Mouse (Mus musculus) heart, embryonic 12.5 days (tissue): ENCODE data around the gene Ccdc36. TPM values are rescaled to one million over a fixed set of nuclear protein-coding genes. Genes with fewer than 3 reads are reported as not detected.
A peak's percentile ranks its signal among the peaks of the same experiment; 100 is the strongest.

Experiments used
- ATAC-seq: fragments of 200-750 bp; cut with Nextera tagmentation; 2 replicates; pipeline ENCODE4 v1.8.0; 2017; ENCODE audit warnings: moderate TSS enrichment, moderate library complexity; ENCODE audit not compliant: insufficient number of reproducible peaks, low FRiP score
- H3K27ac ChIP-seq: fragments of 300-500 bp; sonication (generic); 2 replicates; pipeline ENCODE4 v1.5.1; 2016; ENCODE audit warnings: mild to moderate bottlenecking, moderate library complexity; ENCODE audit not compliant: poor library complexity, severe bottlenecking
- H3K27me3 ChIP-seq: fragments of 300-500 bp; sonication (generic); replicated peaks from 2 replicates; pipeline ENCODE4 v1.6.1; 2016; ENCODE audit warnings: mild to moderate bottlenecking, moderate library complexity
- H3K36me3 ChIP-seq: fragments of 300-500 bp; sonication (generic); 2 replicates; pipeline ENCODE4 v1.6.1; 2016; ENCODE audit warnings: mild to moderate bottlenecking, moderate library complexity
- H3K4me1 ChIP-seq: fragments of 300-500 bp; sonication (generic); replicated peaks from 2 replicates; pipeline ENCODE4 v1.6.1; 2016; ENCODE audit warnings: mild to moderate bottlenecking
- H3K4me2 ChIP-seq: fragments of 300-500 bp; sonication (generic); 2 replicates; pipeline ENCODE4 v1.6.1; 2016; ENCODE audit warnings: mild to moderate bottlenecking, moderate library complexity
- H3K4me3 ChIP-seq: fragments of 300-500 bp; sonication (generic); 2 replicates; pipeline ENCODE4 v1.5.1; 2016; ENCODE audit warnings: mild to moderate bottlenecking
- H3K9ac ChIP-seq: fragments of 300-500 bp; sonication (generic); 2 replicates; pipeline ENCODE4 v1.6.1; 2016; ENCODE audit warnings: mild to moderate bottlenecking, moderate library complexity
- H3K9me3 ChIP-seq: fragments of 300-500 bp; sonication (generic); replicated peaks from 2 replicates; pipeline ENCODE4 v1.6.1; 2016; ENCODE audit warnings: mild to moderate bottlenecking, moderate library complexity
- WGBS: fragments of 180-500 bp; shearing (Covaris S2); methylation state at CpG from one replicate; pipeline ENCODE4 v1.1.7; 2016; 5-methylcytosine and 5-hydroxymethylcytosine counted together
- polyA plus RNA-seq: library from polyadenylated mRNA; unstranded; fragments of >200 nt; fragmentation: Nextera tagmentation; extraction: Ambion mirVana; gene quantifications from 2 replicates; pipeline ENCODE4 v1.2.1, GENCODE M21; 2016

The Ccdc36 gene
- polyA plus RNA-seq, 1 experiment from 2014 or later: 1.0 TPM

DNA sequence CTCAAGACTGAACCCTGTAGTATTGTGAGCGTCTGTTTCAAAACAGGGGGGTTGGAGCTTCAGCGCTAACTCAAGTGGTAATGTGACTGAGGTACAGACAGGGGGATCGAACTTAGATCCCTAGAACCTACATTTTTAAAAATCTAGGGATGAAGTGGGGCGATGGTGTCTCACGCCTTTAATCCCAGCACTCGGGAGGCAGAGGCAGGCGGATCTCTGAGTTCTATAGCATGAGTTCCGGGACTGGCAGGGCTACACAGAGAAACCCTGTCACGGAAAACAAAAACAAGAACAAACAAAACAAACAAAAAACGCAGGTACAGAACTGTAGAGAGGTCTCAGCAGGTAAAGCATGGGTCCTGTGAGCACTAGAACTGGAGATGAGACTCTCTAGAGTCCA, 28.7 kb upstream of the Ccdc36 start:
- H3K27me3 ChIP-seq: no peaks in the 10 kb centered on the region; the same call in 1 of the 2 replicates

DNA sequence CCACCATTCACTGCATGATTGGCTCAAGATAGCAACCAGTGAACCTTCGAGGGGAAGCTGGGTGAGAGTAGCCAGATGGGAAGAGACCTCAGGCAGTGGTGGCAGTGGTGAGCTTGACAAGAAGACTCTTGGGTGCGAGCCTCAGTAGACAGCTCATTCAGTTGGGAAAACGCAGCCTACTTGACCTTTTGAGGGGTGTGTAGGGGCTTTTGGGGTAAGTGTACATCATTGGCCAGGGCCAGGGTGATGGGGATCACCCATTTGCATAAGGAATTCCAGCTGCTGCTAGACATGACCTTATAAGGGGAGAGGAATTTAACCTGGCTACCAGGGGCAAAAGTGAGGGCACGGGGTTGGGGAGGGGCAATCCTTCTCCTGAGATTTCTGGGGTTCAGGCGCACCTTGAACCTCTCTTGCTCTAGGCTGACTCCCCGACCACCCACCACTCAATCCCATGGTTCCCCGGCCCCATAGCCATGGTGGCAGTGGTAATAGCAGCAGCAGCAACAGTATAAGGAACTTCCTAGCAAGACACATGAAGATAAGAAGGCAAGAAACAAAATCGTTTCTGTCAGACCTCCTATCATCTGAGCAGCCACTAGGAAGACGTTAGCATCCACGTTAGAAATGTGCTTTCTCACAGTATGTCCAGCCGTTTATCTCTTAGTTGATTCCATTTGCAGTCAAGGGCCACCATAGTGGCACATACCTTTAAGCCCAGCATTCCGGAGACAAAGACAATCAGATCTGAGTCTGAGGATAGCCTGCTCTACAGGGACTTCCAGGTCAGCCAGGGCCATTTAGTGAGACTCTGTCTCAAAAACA, 27.7 kb upstream of the Ccdc36 start:
- Histone ChIP-seq H3K4me2 (no peak overlapping the region), H3K36me3 (no peaks in the 10 kb centered on the region), H3K9ac (no peak overlapping the region), H3K27me3 (no peaks in the 10 kb centered on the region; the same call in 1 of the 2 replicates), H3K27ac (no peak overlapping the region), H3K9me3 (no peaks in the 10 kb centered on the region), H3K4me1 (peaks cover 21% of the 10 kb centered on the region), H3K4me3 (no peak overlapping the region)
- no peak for ATAC-seq
- WGBS: 57% methylated on average over 12 of the region's 12 CpGs

More for the DNA sequence above, 28.7 kb upstream of the Ccdc36 start:
- Histone ChIP-seq H3K4me3 (no peak overlapping the region), H3K27ac (no peak overlapping the region), H3K4me2 (no peak overlapping the region), H3K36me3 (no peaks in the 10 kb centered on the region; the same call in 1 of the 2 replicates), H3K9me3 (no peaks in the 10 kb centered on the region), H3K9ac (no peak overlapping the region), H3K4me1 (peaks cover 21% of the 10 kb centered on the region)
- 81% methylated on average over 10 of the region's 10 CpGs for WGBS
- ATAC-seq: no peak

DNA sequence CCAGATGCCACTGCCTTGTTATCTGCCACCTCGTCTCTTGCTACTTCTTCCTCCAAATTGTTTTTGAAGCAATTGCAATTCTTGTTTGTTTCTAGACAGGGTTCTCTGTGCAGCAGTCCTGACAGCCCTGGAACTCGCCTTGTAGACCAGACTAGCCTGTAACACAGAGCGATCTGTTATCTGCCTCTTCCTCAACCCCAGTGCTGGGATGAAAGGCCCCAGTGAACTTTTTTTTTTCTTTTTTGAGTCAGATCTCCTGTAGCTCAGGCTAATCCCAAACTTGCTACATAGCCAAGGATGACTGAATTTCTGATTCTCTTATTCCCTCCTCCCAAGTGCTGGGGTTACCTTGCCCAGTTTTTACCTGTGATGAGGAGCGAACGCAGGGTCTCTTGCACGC, 26.1 kb upstream of the Ccdc36 start:
- H3K4me2 ChIP-seq: no peak overlapping the region
- no peak overlapping the region for H3K27ac ChIP-seq
- no peak overlapping the region for H3K9ac ChIP-seq
- no peak for ATAC-seq
- no peaks in the 10 kb centered on the region for H3K36me3 ChIP-seq
- no peaks in the 10 kb centered on the region for H3K9me3 ChIP-seq
- H3K4me3 ChIP-seq: no peak overlapping the region
- 83% methylated on average over 6 of the region's 6 CpGs for WGBS
- peaks cover 35% of the 10 kb centered on the region for H3K4me1 ChIP-seq
- H3K27me3 ChIP-seq: no peaks in the 10 kb centered on the region; the same call in 1 of the 2 replicates

DNA sequence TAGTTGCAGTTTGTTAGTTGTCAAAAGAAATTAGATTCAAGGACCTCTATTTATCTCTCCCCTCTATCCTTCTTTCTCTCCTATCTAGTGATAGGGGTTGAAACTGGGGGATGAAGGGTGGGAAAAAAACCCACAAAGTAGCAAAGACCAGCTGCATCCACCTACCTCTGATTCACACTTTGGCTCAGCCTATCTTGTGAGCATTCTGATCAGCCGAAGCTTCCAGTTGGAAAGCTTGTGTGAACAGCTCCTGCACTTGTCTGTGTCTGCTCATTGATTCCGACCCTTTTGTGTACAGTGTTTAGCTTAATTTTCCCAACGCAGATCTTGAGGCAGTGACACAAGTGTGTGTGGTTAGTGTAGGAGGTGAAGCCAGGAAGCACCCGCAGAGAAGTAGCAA, 25.2 kb upstream of the Ccdc36 start:
- Histone ChIP-seq H3K9ac (peak overlapping the region; percentile 84; the same call in 1 of the 2 replicates), H3K4me3 (no peak overlapping the region), H3K9me3 (no peaks in the 10 kb centered on the region), H3K36me3 (peaks cover 7% of the 10 kb centered on the region), H3K4me2 (no peak overlapping the region), H3K27me3 (no peaks in the 10 kb centered on the region; the same call in 1 of the 2 replicates), H3K4me1 (peaks cover 45% of the 10 kb centered on the region), H3K27ac (no peak overlapping the region; the same call in 1 of the 2 replicates)
- ATAC-seq: no peak
- 76% methylated on average over 4 of the region's 4 CpGs for WGBS

DNA sequence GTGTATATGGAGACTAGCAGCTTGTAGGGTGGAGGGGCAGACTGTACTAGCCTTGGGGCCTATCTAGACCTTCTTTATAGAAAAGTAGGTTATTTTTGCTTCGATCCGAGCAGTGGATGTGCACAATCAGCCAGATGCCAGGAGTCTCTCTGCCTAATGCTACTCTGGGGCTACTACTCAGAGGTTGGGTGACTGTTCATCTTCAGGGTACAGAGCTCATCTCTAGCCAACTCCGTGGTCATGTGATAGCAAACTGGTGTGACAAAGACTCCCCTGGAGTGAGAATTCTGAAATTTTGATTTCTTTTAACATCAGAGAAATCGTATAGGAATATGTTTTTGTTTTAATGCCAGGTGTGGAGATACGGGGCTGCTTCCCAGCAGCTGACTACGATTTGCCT, 24.6 kb upstream of the Ccdc36 start:
- Histone ChIP-seq H3K4me3 (peak overlapping the region; percentile 67), H3K36me3 (peaks cover 13% of the 10 kb centered on the region), H3K27me3 (no peaks in the 10 kb centered on the region), H3K9me3 (no peaks in the 10 kb centered on the region), H3K4me1 (peaks cover 50% of the 10 kb centered on the region), H3K27ac (peak overlapping the region; percentile 97), H3K9ac (peak overlapping the region; percentile 84), H3K4me2 (peak overlapping the region; percentile 84)
- WGBS: 36% methylated on average over 6 of the region's 6 CpGs
- no peak for ATAC-seq

DNA sequence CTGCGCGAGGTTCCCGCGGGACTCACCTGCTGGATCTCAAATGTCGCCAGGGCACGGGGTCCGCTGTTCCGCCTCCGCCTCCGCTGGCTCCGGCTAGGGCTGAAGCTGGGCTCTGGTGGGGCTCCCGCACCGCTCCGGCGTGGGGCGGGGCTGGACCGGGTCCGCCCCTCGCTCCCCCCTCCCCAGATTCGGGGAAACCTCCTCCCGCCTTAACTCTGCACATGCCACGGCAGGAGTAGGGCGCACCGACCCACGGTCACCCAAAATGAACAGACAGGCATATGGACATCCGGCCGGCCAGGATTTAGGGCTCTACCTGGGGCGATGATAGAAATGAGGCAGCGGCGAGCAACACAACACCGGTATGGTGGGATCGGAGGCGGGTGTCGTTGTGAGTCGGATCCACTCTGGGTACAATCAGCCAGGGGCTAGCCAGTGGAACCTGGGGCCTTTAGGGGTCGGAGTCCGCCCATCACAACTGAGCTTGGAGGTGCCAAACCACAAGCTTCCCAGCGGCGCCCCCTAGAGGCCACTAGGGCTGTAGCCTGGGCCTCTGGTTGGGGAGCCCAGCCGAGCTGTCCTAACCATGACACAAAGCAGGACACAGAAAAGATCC, 24.1 kb upstream of the Ccdc36 start:
- Histone ChIP-seq H3K27ac (peak overlapping the region; percentile 97), H3K27me3 (no peaks in the 10 kb centered on the region), H3K36me3 (peaks cover 18% of the 10 kb centered on the region), H3K4me1 (peaks cover 50% of the 10 kb centered on the region), H3K4me3 (peak overlapping the region; percentile 67), H3K9me3 (no peaks in the 10 kb centered on the region), H3K9ac (peak overlapping the region; percentile 84), H3K4me2 (peak overlapping the region; percentile 84)
- under 1% methylated on average over 40 of the region's 40 CpGs for WGBS
- peak; percentile 81 for ATAC-seq

DNA sequence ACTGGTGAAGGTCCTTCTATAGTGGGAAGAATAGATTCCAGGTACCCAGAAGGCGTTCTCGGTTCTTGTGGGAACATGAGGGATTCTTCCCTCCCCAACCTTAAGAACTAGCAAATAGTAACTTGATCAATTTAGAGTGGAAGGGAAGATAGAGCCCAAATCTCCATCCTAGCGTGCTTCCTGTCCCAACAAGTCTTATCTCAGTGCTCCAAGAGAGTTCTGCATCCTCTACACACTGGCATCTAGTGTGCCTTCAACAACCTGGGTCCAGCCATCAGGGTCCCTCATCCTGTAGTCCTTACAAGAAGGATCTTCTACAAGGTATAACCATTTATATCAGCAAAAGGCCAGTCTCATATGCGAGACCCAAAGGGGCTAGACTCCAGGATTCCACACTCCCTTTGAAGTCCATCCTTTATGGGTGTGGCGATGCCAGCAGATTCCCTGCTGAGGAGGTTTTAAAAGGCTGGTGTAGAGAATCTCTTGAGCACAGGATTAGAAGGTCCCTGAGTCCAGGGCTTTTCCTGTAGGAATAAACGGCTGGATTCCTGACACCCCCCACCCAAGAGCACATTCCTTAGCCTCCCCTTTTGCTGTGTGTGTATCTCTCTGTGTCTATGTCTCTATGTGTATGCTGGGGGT, 23.4 kb upstream of the Ccdc36 start:
- Histone ChIP-seq H3K36me3 (peaks cover 19% of the 10 kb centered on the region), H3K9ac (peak overlapping the region; percentile 84), H3K4me1 (peaks cover 50% of the 10 kb centered on the region), H3K9me3 (no peaks in the 10 kb centered on the region), H3K4me3 (peak overlapping the region; percentile 67), H3K27ac (peak overlapping the region; percentile 97), H3K4me2 (peak overlapping the region; percentile 84), H3K27me3 (no peaks in the 10 kb centered on the region)
- no peak for ATAC-seq
- WGBS: 33% methylated on average over 6 of the region's 6 CpGs

DNA sequence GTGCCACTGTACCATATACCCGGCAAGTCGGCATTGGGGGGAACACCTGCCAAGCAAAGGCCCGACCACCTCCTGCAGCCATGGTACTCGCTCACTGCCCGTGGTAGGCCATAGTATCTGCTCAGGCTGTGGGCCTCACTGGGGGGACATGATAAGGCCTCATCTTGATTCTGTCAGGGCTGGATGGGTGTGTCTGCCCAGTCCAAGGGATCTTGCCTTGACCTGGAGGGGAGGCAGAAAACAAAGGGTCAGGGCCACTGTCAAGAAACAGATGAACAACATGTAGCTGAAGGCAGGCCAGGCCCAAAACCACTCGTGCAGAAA, 22.8 kb upstream of the Ccdc36 start:
- Histone ChIP-seq H3K4me2 (peak overlapping the region; percentile 84), H3K9me3 (no peaks in the 10 kb centered on the region), H3K9ac (peak overlapping the region; percentile 84), H3K36me3 (peaks cover 19% of the 10 kb centered on the region), H3K27ac (peak overlapping the region; percentile 97), H3K27me3 (no peaks in the 10 kb centered on the region), H3K4me3 (peak overlapping the region; percentile 67), H3K4me1 (peaks cover 50% of the 10 kb centered on the region)
- 54% methylated on average over 6 of the region's 6 CpGs for WGBS
- ATAC-seq: no peak

DNA sequence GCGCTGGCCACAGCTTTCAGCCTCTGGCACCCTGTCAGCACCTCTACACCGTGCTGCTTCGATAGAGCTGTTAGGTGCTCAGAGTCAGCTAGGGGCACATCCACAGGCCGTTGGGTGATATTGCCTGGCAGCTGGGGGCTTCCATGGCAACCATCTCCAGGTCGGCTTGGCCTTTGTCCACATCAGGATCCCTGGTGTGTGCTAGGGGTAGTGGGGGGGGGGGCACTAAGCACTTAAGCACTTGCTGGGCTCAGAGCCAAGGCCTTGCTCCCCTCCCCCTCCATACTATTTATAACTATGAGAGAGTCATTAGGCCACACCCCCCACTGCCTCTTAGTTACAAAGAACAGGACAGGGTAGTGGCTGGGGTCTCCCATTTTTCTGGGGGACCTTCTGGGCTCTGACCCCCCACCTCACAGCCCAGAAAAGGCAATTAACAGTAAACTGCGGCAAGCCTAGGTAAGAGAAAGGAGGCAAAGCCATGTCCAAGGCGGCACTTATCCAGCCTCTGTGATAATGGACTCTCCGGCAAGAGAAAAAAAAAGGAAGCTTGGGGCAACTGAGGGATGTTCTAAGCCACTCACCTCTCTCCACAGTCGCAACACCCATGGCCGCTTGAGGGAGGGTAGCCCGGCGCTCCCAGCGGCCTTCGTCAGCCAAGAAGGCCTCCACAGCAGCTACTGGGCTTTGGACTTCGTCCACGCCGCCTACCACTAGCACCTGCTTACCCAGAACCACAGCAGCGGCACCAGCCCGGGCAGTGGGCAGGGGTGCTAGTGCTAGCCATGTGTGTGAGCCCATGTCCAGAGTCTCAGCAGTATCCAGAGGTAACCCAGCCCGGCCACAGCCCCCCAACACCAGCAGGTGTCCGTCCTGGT, 22.2 kb upstream of the Ccdc36 start:
- Histone ChIP-seq H3K4me3 (peak overlapping the region; percentile 67), H3K4me2 (peak overlapping the region; percentile 84), H3K27me3 (no peaks in the 10 kb centered on the region), H3K4me1 (peaks cover 56% of the 10 kb centered on the region), H3K9ac (peak overlapping the region; percentile 84), H3K27ac (peak overlapping the region; percentile 97), H3K36me3 (peaks cover 19% of the 10 kb centered on the region), H3K9me3 (no peaks in the 10 kb centered on the region)
- peak; percentile 75 for ATAC-seq
- 41% methylated on average over 21 of the region's 21 CpGs for WGBS

DNA sequence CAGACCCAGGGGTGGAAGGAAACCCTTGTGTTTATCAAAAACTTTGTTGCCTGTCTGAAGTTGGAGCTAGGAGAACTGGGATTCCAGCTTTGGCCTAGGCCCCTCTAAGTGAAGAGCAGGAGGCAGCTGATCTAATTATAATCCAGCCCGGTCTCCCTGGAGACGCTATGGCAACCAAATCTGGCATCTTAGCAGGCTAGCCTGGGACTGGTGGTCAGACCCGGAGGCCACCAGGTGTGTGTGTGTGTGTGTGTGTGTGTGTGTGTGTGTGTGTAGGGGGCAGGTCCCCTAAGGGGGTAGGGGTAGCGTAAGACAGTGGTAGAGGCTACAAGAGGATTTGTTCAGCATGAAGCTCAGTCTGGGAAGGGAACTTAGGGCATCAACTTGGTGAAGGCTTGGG, 21.6 kb upstream of the Ccdc36 start:
- H3K36me3 ChIP-seq: peaks cover 19% of the 10 kb centered on the region
- H3K4me2 ChIP-seq: peak overlapping the region; percentile 84
- no peaks in the 10 kb centered on the region for H3K27me3 ChIP-seq
- H3K4me1 ChIP-seq: peaks cover 59% of the 10 kb centered on the region
- H3K9me3 ChIP-seq: no peaks in the 10 kb centered on the region
- WGBS: 34% methylated on average over 4 of the region's 4 CpGs
- H3K4me3 ChIP-seq: peak overlapping the region; percentile 67
- peak overlapping the region; percentile 97 for H3K27ac ChIP-seq
- peak; percentile 15; the same call in 1 of the 2 replicates for ATAC-seq
- H3K9ac ChIP-seq: peak overlapping the region; percentile 62
